Mouse (Mus musculus): Measurements from ENCODE around the gene Clnk. TPM values are rescaled to one million over a fixed set of nuclear protein-coding genes. Genes with fewer than 3 reads are reported as not detected.

Gene Clnk
- polyA plus RNA-seq, 1 experiment from 2014 or later = 0.14 TPM

DNA sequence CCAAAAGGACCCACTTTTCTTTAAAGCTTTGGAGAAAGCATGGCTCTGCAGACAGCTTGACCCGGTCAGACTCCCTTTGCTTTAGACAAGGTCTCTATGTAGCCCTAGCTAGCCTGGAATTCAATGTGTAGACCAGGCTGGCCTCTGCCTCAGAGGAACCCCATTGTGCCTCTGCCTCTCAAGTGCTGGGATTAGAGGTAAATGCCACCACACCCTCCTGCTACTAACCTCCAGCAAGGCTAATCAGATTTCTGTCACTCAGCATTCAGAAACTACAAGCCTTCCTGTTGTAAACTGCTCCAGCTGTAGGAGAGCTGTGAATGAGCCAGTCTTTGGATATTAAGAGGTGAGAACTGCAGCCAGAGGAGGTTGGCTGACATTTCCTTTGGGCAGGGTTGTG is 188.9 kb downstream of the Clnk start:
- H3K9me3 ChIP-seq (replicated peaks; ENCODE audit: control insufficient read depth, low read length, poor library complexity, severe bottlenecking) = peaks cover 3% of the 10 kb centered on the region; the same call in 1 of the 2 replicates
- H3K9ac ChIP-seq (ENCODE audit: low read depth, low read length) = no peak overlapping the region
- 67% methylated on average over 1 of the region's 1 CpGs for WGBS
- no peak overlapping the region for H3K4me2 ChIP-seq (ENCODE audit: low read length)
- peaks cover 10% of the 10 kb centered on the region for H3K4me1 ChIP-seq (ENCODE audit: control insufficient read depth, insufficient read depth, low read length)
- no peaks in the 10 kb centered on the region for H3K27me3 ChIP-seq (ENCODE audit: control insufficient read depth, insufficient read depth, low read depth, low read length)
- H3K27ac ChIP-seq (ENCODE audit: low read length) = no peak overlapping the region
- H3K36me3 ChIP-seq (ENCODE audit: control insufficient read depth, insufficient read depth, low read length) = peaks cover 4% of the 10 kb centered on the region
- no peak for ATAC-seq
- H3K4me3 ChIP-seq (ENCODE audit: low read depth, low read length) = no peak overlapping the region

DNA sequence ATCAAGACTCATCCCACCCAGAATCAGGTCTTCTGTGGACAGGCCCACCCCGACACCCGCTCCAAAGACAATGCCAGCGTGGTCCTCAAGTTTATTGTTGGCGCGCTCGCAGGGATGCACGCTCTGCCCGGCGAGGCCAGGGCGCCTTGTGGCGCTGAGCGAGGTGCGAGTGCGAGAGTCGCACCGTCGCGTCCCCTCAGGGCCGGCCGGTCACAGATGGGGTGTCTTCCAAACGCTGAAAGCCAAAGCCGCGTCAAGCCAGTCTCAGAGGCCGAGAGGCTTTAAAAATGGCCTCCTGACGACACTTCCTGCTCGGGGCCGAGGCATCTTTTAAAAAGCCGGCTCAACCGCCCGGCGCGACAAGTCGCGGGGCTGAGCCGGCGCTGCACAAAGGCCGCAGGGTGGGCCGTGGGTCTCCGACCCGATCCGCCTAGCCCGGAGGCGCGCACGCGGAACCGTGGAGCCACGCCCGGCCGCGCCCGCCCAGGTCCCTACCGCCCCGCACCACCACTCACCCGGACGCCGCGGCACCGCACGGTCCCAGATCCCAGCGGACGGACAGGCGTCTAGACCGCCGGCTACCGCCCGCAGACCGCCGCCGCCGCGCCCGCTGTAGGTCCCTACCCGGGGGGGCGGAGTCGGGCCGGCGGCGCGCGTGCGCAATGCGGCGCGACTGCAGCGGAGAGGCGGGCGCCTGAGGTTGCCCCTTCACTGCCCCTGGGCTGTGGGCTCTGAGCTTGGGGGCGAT is 192.3 kb downstream of the Clnk start, which contains the start of gene Zfp518b:
TSS of gene Zfp518b (minus strand) at position 663 of the 748 bp plus-strand sequence.
- WGBS = under 1% methylated on average over 60 of the region's 89 CpGs
- no peaks in the 10 kb centered on the region for H3K27me3 ChIP-seq (ENCODE audit: control insufficient read depth, insufficient read depth, low read depth, low read length)
- peaks cover 10% of the 10 kb centered on the region for H3K4me1 ChIP-seq (ENCODE audit: control insufficient read depth, insufficient read depth, low read length)
- peak; percentile 94 for ATAC-seq
- H3K36me3 ChIP-seq (ENCODE audit: control insufficient read depth, insufficient read depth, low read length) = peaks cover 37% of the 10 kb centered on the region
- H3K27ac ChIP-seq (ENCODE audit: low read length) = peak within 1 kb of the TSS; percentile 80
- peaks cover 11% of the 10 kb centered on the region; the same call in 1 of the 2 replicates for H3K9me3 ChIP-seq (replicated peaks; ENCODE audit: control insufficient read depth, low read length, poor library complexity, severe bottlenecking)
- peak within 1 kb of the TSS; percentile 55 for H3K4me3 ChIP-seq (ENCODE audit: low read depth, low read length)
- peak within 1 kb of the TSS; percentile 72 for H3K4me2 ChIP-seq (ENCODE audit: low read length)
- H3K9ac ChIP-seq (ENCODE audit: low read depth, low read length) = peak within 1 kb of the TSS; percentile 77

DNA sequence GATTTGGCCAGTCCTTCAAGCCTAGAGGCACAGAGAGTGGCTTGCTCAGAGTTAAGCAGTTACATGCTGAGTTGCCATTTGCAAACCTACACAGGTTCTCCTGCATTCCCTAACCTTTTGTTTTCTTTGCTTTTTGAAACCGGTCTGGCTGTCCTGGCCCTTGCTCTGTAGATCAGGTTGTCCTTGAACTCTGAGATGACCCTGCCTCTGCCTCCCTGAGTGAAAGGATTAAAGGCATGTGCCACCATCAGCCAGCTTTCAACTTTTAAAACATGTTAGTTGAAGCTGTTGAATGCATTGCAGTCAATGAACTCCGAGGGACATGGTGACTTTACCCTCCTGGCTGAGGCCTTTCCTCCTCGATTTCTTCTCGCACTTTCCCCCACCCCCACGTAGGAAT is 217.8 kb downstream of the Clnk start:
- no peaks in the 10 kb centered on the region for H3K9me3 ChIP-seq (replicated peaks; ENCODE audit: control insufficient read depth, low read length, poor library complexity, severe bottlenecking)
- no peak overlapping the region for H3K4me3 ChIP-seq (ENCODE audit: low read depth, low read length)
- H3K9ac ChIP-seq (ENCODE audit: low read depth, low read length) = no peak overlapping the region
- no peak overlapping the region for H3K4me2 ChIP-seq (ENCODE audit: low read length)
- no peak for ATAC-seq
- H3K36me3 ChIP-seq (ENCODE audit: control insufficient read depth, insufficient read depth, low read length) = no peaks in the 10 kb centered on the region
- 88% methylated on average over 5 of the region's 5 CpGs for WGBS
- H3K27me3 ChIP-seq (ENCODE audit: control insufficient read depth, insufficient read depth, low read depth, low read length) = no peaks in the 10 kb centered on the region
- no peak overlapping the region for H3K27ac ChIP-seq (ENCODE audit: low read length)
- H3K4me1 ChIP-seq (ENCODE audit: control insufficient read depth, insufficient read depth, low read length) = no peaks in the 10 kb centered on the region

Other genes starting within 250 kb of the Clnk start
- gene Zfp518b, start 192.0 kb downstream of the Clnk start, polyA plus RNA-seq (2015; fragmentation: Nextera tagmentation; extraction: Ambion mirVana) = 30.1 and 37.1 TPM in 2 replicates

Data from midbrain, embryonic 16.5 days (tissue).